Mouse (Mus musculus) testis, adult 2 months (tissue): ENCODE measurements around the gene Chmp6.

Experiments
- CTCF ChIP-seq: fragments of 200-500 bp; IDR thresholded peaks from 2 replicates; pipeline ENCODE4 v1.5.1; 2012; ENCODE audit warnings: low read depth, mild to moderate bottlenecking, inconsistent platforms, low read length, moderate library complexity; ENCODE audit not compliant: control insufficient read depth, insufficient read depth, insufficient replicate concordance
- POLR2A ChIP-seq: fragments of 200-500 bp; IDR thresholded peaks from 2 replicates; pipeline ENCODE4 v1.6.1; 2012; ENCODE audit warnings: low read depth, mild to moderate bottlenecking, inconsistent platforms, low read length, moderate library complexity; ENCODE audit not compliant: control insufficient read depth

GRCm38 (mm10) chr11:119916102-119916790, 3.0 kb downstream of the Chmp6 start:
- TF ChIP-seq CTCF (no peak), POLR2A (no peak)
